Mouse (Mus musculus) monocyte, adult 5-6 weeks (primary cell): ENCODE data around the gene Fam207a. TPM values are rescaled to one million over a fixed set of nuclear protein-coding genes. Genes with fewer than 3 reads are reported as not detected.

ENCODE experiments used
- ATAC-seq: fragments of 153-309, 156-312 bp; replicated peaks from 2 replicates; pipeline ENCODE4 v1.8.0; 2017; ENCODE audit warnings: mild to moderate bottlenecking; ENCODE audit not compliant: low TSS enrichment, insufficient number of reproducible peaks, severe bottlenecking, poor library complexity, low FRiP score
- total RNA-seq: library from RNA; stranded (forward); fragments of 200-1000, 200-491, 200-594 nt; gene quantifications from 3 replicates; pipeline ENCODE4 v1.2.3, GENCODE M21; 2017

The Fam207a gene
- total RNA-seq, 1 experiment from 2014 or later = 24.9 TPM

GRCm38 (mm10) chr10:77467407-77467806 is 48.2 kb downstream of the Fam207a start:
- no peak for ATAC-seq

GRCm38 (mm10) chr10:77465902-77466301 is 49.7 kb downstream of the Fam207a start:
- ATAC-seq = no peak

- no peak; the same call in 1 of the 2 replicates for ATAC-seq
These were observed 51.2 kb downstream of the Fam207a start for GRCm38 (mm10) chr10:77464181-77464936.

GRCm38 (mm10) chr10:77461161-77461560 is 54.4 kb downstream of the Fam207a start:
- no peak for ATAC-seq

GRCm38 (mm10) chr10:77457701-77458100 is 57.9 kb downstream of the Fam207a start:
- ATAC-seq = no peak

GRCm38 (mm10) chr10:77456507-77456906 is 59.1 kb downstream of the Fam207a start:
- ATAC-seq = no peak

- ATAC-seq = no peak
These were observed 60.2 kb downstream of the Fam207a start for GRCm38 (mm10) chr10:77455251-77456010.

GRCm38 (mm10) chr10:77454795-77455194 is 60.8 kb downstream of the Fam207a start:
- ATAC-seq = no peak

- ATAC-seq = no peak
These were observed 63.8 kb downstream of the Fam207a start for GRCm38 (mm10) chr10:77451822-77452221.

- ATAC-seq = no peak
These were observed 65.5 kb downstream of the Fam207a start for GRCm38 (mm10) chr10:77450159-77450464.

GRCm38 (mm10) chr10:77449315-77450158 is 66.0 kb downstream of the Fam207a start:
- no peak for ATAC-seq

- no peak for ATAC-seq
These were observed 66.8 kb downstream of the Fam207a start for GRCm38 (mm10) chr10:77448698-77449247.

GRCm38 (mm10) chr10:77448209-77448608 is 67.4 kb downstream of the Fam207a start:
- no peak for ATAC-seq

- ATAC-seq = no peak
These were observed 67.8 kb downstream of the Fam207a start for GRCm38 (mm10) chr10:77447755-77448154.

- ATAC-seq = no peak
These were observed 73.3 kb downstream of the Fam207a start for GRCm38 (mm10) chr10:77442250-77442649.

- ATAC-seq = no peak
These were observed 73.8 kb downstream of the Fam207a start for GRCm38 (mm10) chr10:77441812-77442211.

- ATAC-seq = no peak
These were observed 74.5 kb downstream of the Fam207a start for GRCm38 (mm10) chr10:77440841-77441755.

- no peak for ATAC-seq
These were observed 75.3 kb downstream of the Fam207a start for GRCm38 (mm10) chr10:77440286-77440685.
